Mouse (Mus musculus): ENCODE data around the gene Osbpl6. TPM values are rescaled to one million over a fixed set of nuclear protein-coding genes. Genes with fewer than 3 reads are reported as not detected.

The Osbpl6 gene
- polyA plus RNA-seq, 1 experiment = 7.1 TPM

DNA sequence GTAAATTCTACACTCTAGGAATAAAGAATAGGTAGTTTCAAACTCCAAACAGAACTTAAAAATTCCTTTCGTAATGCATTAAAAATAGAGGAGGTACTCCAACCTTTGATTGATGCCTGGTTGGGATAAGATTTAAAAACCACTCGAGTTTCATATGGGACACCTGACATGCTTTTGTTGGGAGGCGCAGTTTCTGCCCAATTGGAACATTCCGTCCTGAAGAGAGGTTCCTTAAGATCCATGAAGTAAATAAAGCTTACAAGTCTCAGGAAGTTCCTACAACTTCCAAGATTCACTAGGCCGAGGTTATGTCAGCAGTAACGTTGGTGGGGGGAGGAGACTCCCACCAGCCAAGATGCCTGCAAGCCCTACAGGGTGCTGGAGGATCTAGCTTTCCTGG is 115.3 kb downstream of the Osbpl6 start:
- WGBS = 89% methylated on average over 6 of the region's 6 CpGs
- Histone ChIP-seq H3K27ac (ENCODE audit: control insufficient read depth, insufficient read depth, low read length) (no peak overlapping the region), H3K27me3 (ENCODE audit: control insufficient read depth, insufficient read depth, low read length) (no peaks in the 10 kb centered on the region), H3K36me3 (ENCODE audit: control insufficient read depth, insufficient read depth, low read length) (no peaks in the 10 kb centered on the region), H3K4me1 (replicated peaks; ENCODE audit: control insufficient read depth, insufficient read depth, low read length) (no peaks in the 10 kb centered on the region), H3K4me3 (ENCODE audit: control insufficient read depth, insufficient read depth, low read length) (no peak overlapping the region)
- TF ChIP-seq CTCF (IDR thresholded peaks at IDR 0.05; ENCODE audit: borderline replicate concordance, control insufficient read depth, extremely low read depth, insufficient read depth, low read length, poor library complexity) (no peak), POLR2A (IDR thresholded peaks at IDR 0.05; ENCODE audit: control insufficient read depth, extremely low read depth, insufficient read depth, low read length, poor library complexity) (no peak)
- no peak for DNase-seq

DNA sequence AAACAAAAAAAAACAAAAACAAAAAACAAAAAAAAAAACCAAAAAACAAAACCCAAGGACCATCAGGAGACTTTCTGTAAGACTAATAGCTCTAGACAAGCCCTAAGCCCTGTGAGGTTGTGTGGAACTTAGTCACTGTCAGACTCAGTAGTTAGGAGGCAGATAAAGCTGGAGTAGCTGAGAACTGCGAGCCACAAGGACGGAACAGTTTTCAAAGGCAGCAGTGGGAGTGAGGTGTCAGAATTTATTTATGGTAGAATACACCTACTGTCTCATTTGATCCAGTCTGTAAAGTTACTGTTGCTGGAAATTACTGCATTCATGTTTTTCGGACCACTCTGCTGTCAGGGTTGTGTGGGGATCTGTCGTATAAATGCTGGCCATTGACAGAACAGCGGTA is 118.1 kb downstream of the Osbpl6 start:
- H3K4me3 ChIP-seq (ENCODE audit: control insufficient read depth, insufficient read depth, low read length) = no peak overlapping the region
- H3K4me1 ChIP-seq (replicated peaks; ENCODE audit: control insufficient read depth, insufficient read depth, low read length) = no peaks in the 10 kb centered on the region
- H3K27ac ChIP-seq (ENCODE audit: control insufficient read depth, insufficient read depth, low read length) = no peak overlapping the region
- no peaks in the 10 kb centered on the region for H3K36me3 ChIP-seq (ENCODE audit: control insufficient read depth, insufficient read depth, low read length)
- H3K27me3 ChIP-seq (ENCODE audit: control insufficient read depth, insufficient read depth, low read length) = no peaks in the 10 kb centered on the region
- 98% methylated on average over 5 of the region's 5 CpGs for WGBS
- TF ChIP-seq CTCF (IDR thresholded peaks at IDR 0.05; ENCODE audit: borderline replicate concordance, control insufficient read depth, extremely low read depth, insufficient read depth, low read length, poor library complexity) (no peak), POLR2A (IDR thresholded peaks at IDR 0.05; ENCODE audit: control insufficient read depth, extremely low read depth, insufficient read depth, low read length, poor library complexity) (no peak)
- DNase-seq = no peak

DNA sequence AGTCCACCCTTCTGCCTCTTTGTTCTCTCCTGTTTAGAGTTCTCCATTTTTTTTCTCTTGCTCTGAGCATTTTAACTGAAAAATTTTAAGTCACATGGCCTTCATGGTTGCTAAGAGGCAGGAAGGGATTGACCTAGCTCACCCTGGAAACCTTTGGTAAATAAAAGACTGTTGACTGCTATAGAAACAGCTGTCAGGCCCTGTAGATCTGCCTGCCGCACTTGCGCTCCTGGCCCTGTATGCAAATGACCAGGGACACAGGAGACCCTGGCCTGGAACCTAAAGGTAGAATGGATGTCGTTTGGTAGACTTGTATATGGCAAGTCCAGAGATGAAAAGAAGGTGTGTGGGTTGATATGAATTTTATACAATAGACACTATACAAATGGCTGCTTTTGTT is 119.3 kb downstream of the Osbpl6 start:
- DNase-seq = no peak
- Histone ChIP-seq H3K4me3 (ENCODE audit: control insufficient read depth, insufficient read depth, low read length) (no peak overlapping the region), H3K36me3 (ENCODE audit: control insufficient read depth, insufficient read depth, low read length) (no peaks in the 10 kb centered on the region), H3K4me1 (replicated peaks; ENCODE audit: control insufficient read depth, insufficient read depth, low read length) (no peaks in the 10 kb centered on the region), H3K27ac (ENCODE audit: control insufficient read depth, insufficient read depth, low read length) (no peak overlapping the region), H3K27me3 (ENCODE audit: control insufficient read depth, insufficient read depth, low read length) (no peaks in the 10 kb centered on the region)
- TF ChIP-seq POLR2A (IDR thresholded peaks at IDR 0.05; ENCODE audit: control insufficient read depth, extremely low read depth, insufficient read depth, low read length, poor library complexity) = no peak
- no peak for TF ChIP-seq CTCF (IDR thresholded peaks at IDR 0.05; ENCODE audit: borderline replicate concordance, control insufficient read depth, extremely low read depth, insufficient read depth, low read length, poor library complexity)
- 87% methylated on average over 3 of the region's 3 CpGs for WGBS

DNA sequence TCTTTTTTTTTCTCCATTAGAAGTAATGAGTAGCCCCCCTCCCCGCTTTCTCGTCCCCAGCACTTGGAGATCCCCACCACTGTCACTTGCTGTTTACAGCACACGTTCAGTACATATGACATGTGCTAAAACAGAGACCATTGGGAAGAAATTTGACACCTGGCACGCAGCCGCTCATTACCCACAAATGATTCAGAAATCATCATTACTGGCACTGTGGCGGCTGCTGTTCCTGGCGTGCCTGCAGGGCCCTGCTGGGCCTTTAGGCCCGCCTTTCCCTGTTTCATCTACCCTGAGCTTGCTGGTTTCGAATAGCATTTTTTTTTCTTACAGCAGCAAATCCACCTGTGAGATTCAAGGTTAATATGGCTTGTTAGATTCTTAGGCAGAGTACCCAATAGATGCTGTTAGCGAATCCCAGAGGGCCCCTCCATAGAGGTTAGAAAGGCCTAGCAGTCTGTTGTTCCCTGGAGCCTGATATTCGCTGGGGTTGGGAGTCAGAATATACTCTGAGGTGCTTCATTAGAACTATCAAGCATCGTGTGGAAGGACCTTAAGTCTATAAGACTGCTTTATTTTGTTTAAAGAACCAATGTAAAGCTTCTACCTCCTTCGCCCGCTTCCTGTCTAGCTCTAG is 126.3 kb downstream of the Osbpl6 start:
- Histone ChIP-seq H3K36me3 (ENCODE audit: control insufficient read depth, insufficient read depth, low read length) (no peaks in the 10 kb centered on the region), H3K4me1 (replicated peaks; ENCODE audit: control insufficient read depth, insufficient read depth, low read length) (no peaks in the 10 kb centered on the region), H3K4me3 (ENCODE audit: control insufficient read depth, insufficient read depth, low read length) (no peak overlapping the region), H3K27ac (ENCODE audit: control insufficient read depth, insufficient read depth, low read length) (no peak overlapping the region), H3K27me3 (ENCODE audit: control insufficient read depth, insufficient read depth, low read length) (no peaks in the 10 kb centered on the region)
- 92% methylated on average over 14 of the region's 14 CpGs for WGBS
- no peak for TF ChIP-seq POLR2A (IDR thresholded peaks at IDR 0.05; ENCODE audit: control insufficient read depth, extremely low read depth, insufficient read depth, low read length, poor library complexity)
- DNase-seq = no peak

DNA sequence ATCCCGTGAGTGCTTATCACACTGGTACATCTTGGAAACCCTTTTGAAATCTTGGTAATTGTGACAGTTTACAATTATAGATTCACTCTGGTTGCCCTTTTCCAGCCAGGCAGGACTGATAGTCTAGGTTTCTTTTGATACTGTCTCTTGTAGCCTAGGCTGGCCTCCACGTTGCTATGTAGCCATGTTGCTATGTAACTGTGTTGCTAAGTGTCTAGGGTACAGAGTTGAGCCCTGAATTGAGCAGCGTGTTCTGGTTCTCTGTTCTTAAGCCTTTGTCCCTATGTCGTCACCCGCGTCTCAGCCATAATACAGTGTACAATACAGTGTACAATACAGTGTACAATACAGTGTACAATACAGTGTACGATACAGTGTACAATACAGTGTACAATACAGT is 128.6 kb downstream of the Osbpl6 start:
- Histone ChIP-seq H3K36me3 (ENCODE audit: control insufficient read depth, insufficient read depth, low read length) (no peaks in the 10 kb centered on the region), H3K27me3 (ENCODE audit: control insufficient read depth, insufficient read depth, low read length) (no peaks in the 10 kb centered on the region), H3K27ac (ENCODE audit: control insufficient read depth, insufficient read depth, low read length) (no peak overlapping the region), H3K4me3 (ENCODE audit: control insufficient read depth, insufficient read depth, low read length) (no peak overlapping the region), H3K4me1 (replicated peaks; ENCODE audit: control insufficient read depth, insufficient read depth, low read length) (no peaks in the 10 kb centered on the region)
- WGBS = 90% methylated on average over 7 of the region's 7 CpGs
- no peak for DNase-seq
- TF ChIP-seq CTCF (IDR thresholded peaks at IDR 0.05; ENCODE audit: borderline replicate concordance, control insufficient read depth, extremely low read depth, insufficient read depth, low read length, poor library complexity) = no peak
- TF ChIP-seq POLR2A (IDR thresholded peaks at IDR 0.05; ENCODE audit: control insufficient read depth, extremely low read depth, insufficient read depth, low read length, poor library complexity) = no peak

DNA sequence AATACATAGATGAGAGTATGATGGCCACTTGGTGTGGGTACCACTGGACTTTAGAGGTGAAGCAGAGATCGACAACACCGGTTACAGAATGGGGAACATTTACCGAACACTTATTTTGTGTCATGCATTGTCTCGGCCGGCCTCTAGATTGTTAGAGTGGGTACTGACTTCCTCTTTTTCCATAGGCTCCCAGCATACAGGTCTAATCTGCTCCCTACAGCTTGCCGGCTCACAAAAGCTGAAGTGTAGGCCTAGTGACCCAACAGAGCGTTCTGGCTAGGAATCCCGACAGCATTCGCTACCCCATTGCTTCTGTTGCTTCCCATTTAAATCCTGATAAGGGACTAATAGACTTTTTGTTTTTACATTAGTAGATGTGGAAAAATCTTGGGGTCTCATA is 135.6 kb downstream of the Osbpl6 start:
- no peaks in the 10 kb centered on the region for H3K36me3 ChIP-seq (ENCODE audit: control insufficient read depth, insufficient read depth, low read length)
- DNase-seq = no peak
- no peak for TF ChIP-seq CTCF (IDR thresholded peaks at IDR 0.05; ENCODE audit: borderline replicate concordance, control insufficient read depth, extremely low read depth, insufficient read depth, low read length, poor library complexity)
- no peak for TF ChIP-seq POLR2A (IDR thresholded peaks at IDR 0.05; ENCODE audit: control insufficient read depth, extremely low read depth, insufficient read depth, low read length, poor library complexity)
- H3K27ac ChIP-seq (ENCODE audit: control insufficient read depth, insufficient read depth, low read length) = no peak overlapping the region
- no peak overlapping the region for H3K4me3 ChIP-seq (ENCODE audit: control insufficient read depth, insufficient read depth, low read length)
- H3K27me3 ChIP-seq (ENCODE audit: control insufficient read depth, insufficient read depth, low read length) = no peaks in the 10 kb centered on the region
- 10% methylated on average over 9 of the region's 9 CpGs for WGBS
- no peaks in the 10 kb centered on the region for H3K4me1 ChIP-seq (replicated peaks; ENCODE audit: control insufficient read depth, insufficient read depth, low read length)

DNA sequence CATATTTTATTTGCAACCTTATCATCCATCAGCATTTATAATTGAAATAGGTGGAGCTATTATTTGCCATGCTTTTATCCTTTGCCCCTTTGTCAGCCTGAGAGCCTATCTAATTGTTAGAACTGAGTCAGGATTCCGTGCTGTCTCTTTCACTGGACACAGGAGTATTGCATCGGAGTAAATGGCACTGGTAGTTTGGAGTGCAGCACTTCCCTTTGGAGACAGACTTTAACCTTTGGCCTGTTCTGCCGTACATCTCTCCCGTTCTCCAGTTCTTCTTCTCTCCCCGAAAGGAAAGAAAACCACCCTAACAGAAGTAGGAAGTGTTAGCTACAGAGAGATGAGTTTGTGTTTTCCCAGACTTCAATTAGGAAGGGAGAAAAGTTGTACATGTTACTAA is 136.6 kb downstream of the Osbpl6 start:
- Histone ChIP-seq H3K27ac (ENCODE audit: control insufficient read depth, insufficient read depth, low read length) (no peak overlapping the region), H3K4me1 (replicated peaks; ENCODE audit: control insufficient read depth, insufficient read depth, low read length) (no peaks in the 10 kb centered on the region), H3K36me3 (ENCODE audit: control insufficient read depth, insufficient read depth, low read length) (no peaks in the 10 kb centered on the region), H3K4me3 (ENCODE audit: control insufficient read depth, insufficient read depth, low read length) (no peak overlapping the region), H3K27me3 (ENCODE audit: control insufficient read depth, insufficient read depth, low read length) (no peaks in the 10 kb centered on the region)
- TF ChIP-seq POLR2A (IDR thresholded peaks at IDR 0.05; ENCODE audit: control insufficient read depth, extremely low read depth, insufficient read depth, low read length, poor library complexity) (no peak), CTCF (IDR thresholded peaks at IDR 0.05; ENCODE audit: borderline replicate concordance, control insufficient read depth, extremely low read depth, insufficient read depth, low read length, poor library complexity) (no peak)
- WGBS = 93% methylated on average over 5 of the region's 5 CpGs
- DNase-seq = no peak

Data from thymus, adult 2 months (tissue).